8 mouse cellular contexts compared by ENCODE assay signal in the genomic region with DNA sequence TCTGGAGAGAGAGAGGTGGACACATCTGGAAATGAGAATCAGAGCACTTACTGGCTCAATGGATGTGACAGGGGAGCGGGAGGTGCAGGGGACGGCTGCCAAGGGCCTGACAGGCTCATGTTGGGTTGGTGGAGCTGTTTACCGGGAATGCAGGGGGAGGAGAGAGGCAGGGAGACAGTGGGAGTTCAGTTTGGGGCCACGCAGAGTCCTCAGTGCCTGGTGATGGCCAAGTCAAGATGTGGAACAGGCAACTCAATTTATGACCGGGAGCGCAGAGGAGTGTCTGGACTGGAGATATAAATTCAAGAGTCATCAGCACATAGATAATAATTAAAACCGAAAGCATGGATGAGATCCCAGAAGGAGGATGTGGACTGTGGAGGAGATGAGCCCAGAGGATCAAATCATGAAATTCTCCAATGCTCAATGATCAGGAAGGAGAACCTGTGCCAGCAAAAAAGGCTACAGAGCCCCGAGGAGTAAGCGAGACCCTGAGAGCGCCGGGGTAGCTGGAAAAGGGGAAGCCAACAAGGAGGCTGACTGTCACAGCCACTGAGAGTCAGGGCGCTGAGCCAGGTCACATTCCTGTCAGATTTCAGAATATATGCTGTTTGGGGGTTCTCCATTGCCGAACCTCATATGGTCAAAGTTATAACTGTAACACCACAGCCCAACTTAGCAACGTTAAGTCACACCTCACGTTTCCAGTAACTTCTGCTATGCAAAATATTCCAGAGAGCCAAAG.
DNase-seq lines count a peak whose midpoint lies in the region; ATAC-seq and TF ChIP-seq lines count a peak whose summit lies in the region.
"Had no signal": no experiment of that assay in that cellular context is flagged by ENCODE, and none has a peak within 500 bp of the region (broad histone marks: within the 10 kb centered on the region; RNA-seq: fewer than 3 reads in every experiment).

No protein-coding gene starts in this region.

- no peak overlapping the region for H3K4me2 ChIP-seq in lung, embryonic 14.5 days
- H3K4me2 ChIP-seq: hindbrain, embryonic 14.5 days had no signal

- peak; percentile 56 for ATAC-seq in lung, embryonic 14.5 days (ENCODE audit: insufficient read depth)

- no peak overlapping the region for H3K9ac ChIP-seq in lung, embryonic 14.5 days
- H3K9ac ChIP-seq: hindbrain, embryonic 14.5 days had no signal

- H3K4me3 ChIP-seq in lung, embryonic 14.5 days (ENCODE audit: low read depth, low read length) = no peak overlapping the region
- H3K4me3 ChIP-seq in embryonic fibroblast, embryonic 13.5 days (ENCODE audit: insufficient read depth, low read length) = no peak overlapping the region

- no peak overlapping the region for H3K27ac ChIP-seq in lung, embryonic 14.5 days (ENCODE audit: low read depth)
- H3K27ac ChIP-seq in embryonic fibroblast, embryonic 13.5 days (ENCODE audit: insufficient read depth, low read length) = peak overlapping the region; percentile 93
- H3K27ac ChIP-seq: hindbrain, embryonic 14.5 days had no signal

- H3K36me3 ChIP-seq in lung, embryonic 14.5 days (ENCODE audit: insufficient read depth) = no peaks in the 10 kb centered on the region

- WGBS in lung, embryonic 14.5 days = 41% methylated on average over 15 of the region's 15 CpGs

- H3K27me3 ChIP-seq in lung, embryonic 14.5 days (ENCODE audit: insufficient read depth, low read length) = no peaks in the 10 kb centered on the region

- peaks cover 11% of the 10 kb centered on the region; the same call in 1 of the 2 replicates for H3K4me1 ChIP-seq in lung, embryonic 14.5 days (ENCODE audit: insufficient read depth)
- peaks cover 7% of the 10 kb centered on the region for H3K4me1 ChIP-seq in embryonic fibroblast, embryonic 13.5 days (ENCODE audit: control insufficient read depth, insufficient read depth, low read length)

- intact Hi-C loops in heart, postnatal 25 days (cut with DNase I) = no loop called here

- peak; percentile 7; the same call in 1 of the 2 replicates for TF ChIP-seq POLR2A in embryonic fibroblast, embryonic 13.5 days (IDR thresholded peaks at IDR 0.05; ENCODE audit: low read depth, low read length)

- no peak for TF ChIP-seq CTCF in lung, embryonic 14.5 days (IDR thresholded peaks at IDR 0.05; ENCODE audit: low read depth)
- TF ChIP-seq CTCF in embryonic fibroblast, embryonic 13.5 days (IDR thresholded peaks at IDR 0.05; ENCODE audit: borderline replicate concordance, insufficient read depth, low read length) = no peak

- no peaks in the 10 kb centered on the region for H3K9me3 ChIP-seq in lung, embryonic 14.5 days (ENCODE audit: low read depth, low read length)

- DNase-seq in lung, embryonic 14.5 days = peak; percentile 62
- DNase-seq in lung, adult 18-20 months = no peak
- peak; percentile 12 for DNase-seq in heart, postnatal 25 days (ENCODE audit: low spot score)
- peak; percentile 58 for DNase-seq in ovary, postnatal 14 days (ENCODE audit: low spot score)
- DNase-seq in urinary bladder, postnatal 25 days (ENCODE audit: low spot score) = no peak
- DNase-seq in thymus, postnatal 10 days (ENCODE audit: low spot score in 2 of 2) = no peak

Comparison
In these comparisons a context has a peak if more than half of its experiments do, and no peak if none do; other contexts are left out.
1. DNase-seq: peak in lung, embryonic 14.5 days (single experiment), heart, postnatal 25 days (single experiment) and ovary, postnatal 14 days (single experiment); none in lung, adult 18-20 months (0 of 2), urinary bladder, postnatal 25 days (single experiment) and thymus, postnatal 10 days (0 of 2).